Mouse (Mus musculus): ENCODE data around the gene Thada.

DNA sequence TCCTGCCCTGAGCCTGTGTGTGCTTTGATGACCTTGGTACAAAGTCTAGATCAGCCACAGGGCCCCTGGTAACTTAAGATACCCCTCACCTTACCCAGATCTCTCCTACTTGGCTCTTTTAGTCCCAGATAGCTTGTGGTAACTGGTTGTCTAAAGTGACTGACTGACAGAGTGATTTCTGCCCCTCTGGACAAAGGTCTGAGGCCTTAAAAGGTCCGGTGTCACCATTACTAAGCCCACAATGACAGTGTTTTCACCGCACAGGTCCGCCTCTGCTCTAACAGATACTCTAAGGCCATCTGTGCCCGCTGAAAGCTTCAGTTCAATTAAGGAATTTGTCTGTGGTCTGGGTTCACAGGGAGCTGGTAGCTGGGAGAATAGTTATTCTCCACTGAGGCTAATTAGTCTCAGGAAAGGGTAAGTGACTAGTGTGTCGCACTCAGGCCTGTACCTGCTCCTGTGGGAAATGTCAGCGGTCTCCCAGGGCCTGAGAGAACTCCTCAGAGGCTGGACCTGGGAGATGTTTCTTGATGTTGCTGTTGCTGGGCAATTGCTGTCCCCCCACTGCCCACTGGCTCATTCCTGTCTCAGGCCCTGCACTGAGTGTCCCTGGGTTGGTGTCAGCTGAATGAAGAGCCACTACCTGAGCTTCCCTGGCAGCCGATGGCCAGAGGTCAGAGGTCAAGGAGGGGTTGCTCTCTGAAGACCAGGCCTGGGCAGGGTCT lies 319.4 kb downstream of the Thada start:
- TF ChIP-seq CTCF (IDR thresholded peaks at IDR 0.05; ENCODE audit: control insufficient read depth, insufficient read depth, low read length) (no peak), POLR2A (IDR thresholded peaks at IDR 0.05; ENCODE audit: borderline replicate concordance, control insufficient read depth, low read depth, low read length) (no peak)

Measured in bone marrow, adult 2 months (tissue).